Mouse (Mus musculus): ENCODE results near the gene 4931409K22Rik. TPM values are rescaled to one million over a fixed set of nuclear protein-coding genes. Genes with fewer than 3 reads are reported as not detected.
A peak's percentile ranks its signal among the peaks of the same experiment; 100 is the strongest.

The 4931409K22Rik gene
- polyA plus RNA-seq, 1 experiment from 2014 or later = not detected

- no peak for ATAC-seq (ENCODE audit: insufficient read depth, low FRiP score, low TSS enrichment)
- Histone ChIP-seq H3K9me3 (ENCODE audit: control insufficient read depth, low read length) (no peaks in the 10 kb centered on the region), H3K4me2 (ENCODE audit: low read depth) (no peak overlapping the region), H3K27ac (ENCODE audit: low read depth, low read length) (0 out of 2 replicates have a peak overlapping the region, but pooled peaks have one; percentile 34), H3K4me1 (ENCODE audit: control insufficient read depth, insufficient read depth, low read length) (no peaks in the 10 kb centered on the region), H3K9ac (ENCODE audit: low read length) (no peak overlapping the region), H3K27me3 (ENCODE audit: control insufficient read depth, insufficient read depth, low read length) (no peaks in the 10 kb centered on the region), H3K4me3 (ENCODE audit: low read depth, low read length) (no peak overlapping the region), H3K36me3 (ENCODE audit: control insufficient read depth, insufficient read depth, low read length) (no peaks in the 10 kb centered on the region)
- no peak for DNase-seq (ENCODE audit: low spot score)
- WGBS = 42% methylated on average over 11 of the region's 11 CpGs
Measured at GRCm38 (mm10) chr5:24510635-24511034, 46.0 kb downstream of the 4931409K22Rik start.

GRCm38 (mm10) chr5:24508406-24508805 is 48.2 kb downstream of the 4931409K22Rik start:
- no peak overlapping the region for H3K27ac ChIP-seq (ENCODE audit: low read depth, low read length)
- no peaks in the 10 kb centered on the region for H3K27me3 ChIP-seq (ENCODE audit: control insufficient read depth, insufficient read depth, low read length)
- DNase-seq (ENCODE audit: low spot score) = no peak
- WGBS = 94% methylated on average over 7 of the region's 7 CpGs
- H3K9me3 ChIP-seq (ENCODE audit: control insufficient read depth, low read length) = no peaks in the 10 kb centered on the region
- peaks cover 4% of the 10 kb centered on the region; the same call in 1 of the 2 replicates for H3K4me1 ChIP-seq (ENCODE audit: control insufficient read depth, insufficient read depth, low read length)
- H3K4me3 ChIP-seq (ENCODE audit: low read depth, low read length) = no peak overlapping the region
- H3K9ac ChIP-seq (ENCODE audit: low read length) = no peak overlapping the region
- H3K4me2 ChIP-seq (ENCODE audit: low read depth) = no peak overlapping the region
- no peak for ATAC-seq (ENCODE audit: insufficient read depth, low FRiP score, low TSS enrichment)
- H3K36me3 ChIP-seq (ENCODE audit: control insufficient read depth, insufficient read depth, low read length) = no peaks in the 10 kb centered on the region

GRCm38 (mm10) chr5:24505513-24505912 is 51.1 kb downstream of the 4931409K22Rik start:
- Histone ChIP-seq H3K36me3 (ENCODE audit: control insufficient read depth, insufficient read depth, low read length) (peaks cover 3% of the 10 kb centered on the region; the same call in 1 of the 2 replicates), H3K4me2 (ENCODE audit: low read depth) (no peak overlapping the region), H3K27ac (ENCODE audit: low read depth, low read length) (no peak overlapping the region), H3K27me3 (ENCODE audit: control insufficient read depth, insufficient read depth, low read length) (no peaks in the 10 kb centered on the region), H3K9ac (ENCODE audit: low read length) (no peak overlapping the region), H3K9me3 (ENCODE audit: control insufficient read depth, low read length) (no peaks in the 10 kb centered on the region), H3K4me1 (ENCODE audit: control insufficient read depth, insufficient read depth, low read length) (peaks cover 4% of the 10 kb centered on the region; the same call in 1 of the 2 replicates), H3K4me3 (ENCODE audit: low read depth, low read length) (no peak overlapping the region)
- DNase-seq (ENCODE audit: low spot score) (no peak), ATAC-seq (ENCODE audit: insufficient read depth, low FRiP score, low TSS enrichment) (no peak)
- 44% methylated on average over 2 of the region's 2 CpGs for WGBS

- no peaks in the 10 kb centered on the region for H3K27me3 ChIP-seq (ENCODE audit: control insufficient read depth, insufficient read depth, low read length)
- no peak overlapping the region for H3K9ac ChIP-seq (ENCODE audit: low read length)
- WGBS = 78% methylated on average over 4 of the region's 4 CpGs
- no peak overlapping the region for H3K4me3 ChIP-seq (ENCODE audit: low read depth, low read length)
- peaks cover 11% of the 10 kb centered on the region for H3K36me3 ChIP-seq (ENCODE audit: control insufficient read depth, insufficient read depth, low read length)
- H3K4me1 ChIP-seq (ENCODE audit: control insufficient read depth, insufficient read depth, low read length) = peaks cover 10% of the 10 kb centered on the region
- peak; percentile 9 for DNase-seq (ENCODE audit: low spot score)
- H3K9me3 ChIP-seq (ENCODE audit: control insufficient read depth, low read length) = no peaks in the 10 kb centered on the region
- no peak overlapping the region for H3K4me2 ChIP-seq (ENCODE audit: low read depth)
- ATAC-seq (ENCODE audit: insufficient read depth, low FRiP score, low TSS enrichment) = no peak
- no peak overlapping the region for H3K27ac ChIP-seq (ENCODE audit: low read depth, low read length)
Measured at GRCm38 (mm10) chr5:24502786-24503185, 53.8 kb downstream of the 4931409K22Rik start.

GRCm38 (mm10) chr5:24500851-24501250 is 55.8 kb downstream of the 4931409K22Rik start:
- WGBS = 93% methylated on average over 11 of the region's 11 CpGs
- no peak for ATAC-seq (ENCODE audit: insufficient read depth, low FRiP score, low TSS enrichment)

GRCm38 (mm10) chr5:24499113-24499512 is 57.5 kb downstream of the 4931409K22Rik start:
- H3K27me3 ChIP-seq (ENCODE audit: control insufficient read depth, insufficient read depth, low read length) = no peaks in the 10 kb centered on the region
- DNase-seq (ENCODE audit: low spot score) (peak; percentile 49), ATAC-seq (ENCODE audit: insufficient read depth, low FRiP score, low TSS enrichment) (peak; percentile 35; the same call in 1 of the 2 replicates)
- H3K36me3 ChIP-seq (ENCODE audit: control insufficient read depth, insufficient read depth, low read length) = peaks cover 21% of the 10 kb centered on the region
- no peak overlapping the region for H3K9ac ChIP-seq (ENCODE audit: low read length)
- H3K9me3 ChIP-seq (ENCODE audit: control insufficient read depth, low read length) = no peaks in the 10 kb centered on the region
- no peak overlapping the region for H3K4me3 ChIP-seq (ENCODE audit: low read depth, low read length)
- H3K4me1 ChIP-seq (ENCODE audit: control insufficient read depth, insufficient read depth, low read length) = peaks cover 8% of the 10 kb centered on the region; the same call in 1 of the 2 replicates
- H3K4me2 ChIP-seq (ENCODE audit: low read depth) = no peak overlapping the region
- H3K27ac ChIP-seq (ENCODE audit: low read depth, low read length) = no peak overlapping the region
- WGBS = 67% methylated on average over 10 of the region's 10 CpGs

More at GRCm38 (mm10) chr5:24500851-24501250, 55.8 kb downstream of the 4931409K22Rik start:
- Histone ChIP-seq H3K27me3 (ENCODE audit: control insufficient read depth, insufficient read depth, low read length) (no peaks in the 10 kb centered on the region), H3K9ac (ENCODE audit: low read length) (no peak overlapping the region), H3K4me2 (ENCODE audit: low read depth) (no peak overlapping the region), H3K36me3 (ENCODE audit: control insufficient read depth, insufficient read depth, low read length) (peaks cover 16% of the 10 kb centered on the region), H3K27ac (ENCODE audit: low read depth, low read length) (no peak overlapping the region), H3K9me3 (ENCODE audit: control insufficient read depth, low read length) (no peaks in the 10 kb centered on the region), H3K4me3 (ENCODE audit: low read depth, low read length) (no peak overlapping the region), H3K4me1 (ENCODE audit: control insufficient read depth, insufficient read depth, low read length) (peaks cover 12% of the 10 kb centered on the region)
- DNase-seq (ENCODE audit: low spot score) = no peak

GRCm38 (mm10) chr5:24497526-24497925 is 59.1 kb downstream of the 4931409K22Rik start:
- ATAC-seq (ENCODE audit: insufficient read depth, low FRiP score, low TSS enrichment) = no peak
- WGBS = 87% methylated on average over 12 of the region's 12 CpGs
- no peak overlapping the region for H3K4me2 ChIP-seq (ENCODE audit: low read depth)
- no peak overlapping the region for H3K4me3 ChIP-seq (ENCODE audit: low read depth, low read length)
- DNase-seq (ENCODE audit: low spot score) = peak; percentile 8
- peaks cover 26% of the 10 kb centered on the region for H3K36me3 ChIP-seq (ENCODE audit: control insufficient read depth, insufficient read depth, low read length)
- H3K9ac ChIP-seq (ENCODE audit: low read length) = no peak overlapping the region
- H3K27ac ChIP-seq (ENCODE audit: low read depth, low read length) = no peak overlapping the region
- no peaks in the 10 kb centered on the region for H3K9me3 ChIP-seq (ENCODE audit: control insufficient read depth, low read length)
- H3K27me3 ChIP-seq (ENCODE audit: control insufficient read depth, insufficient read depth, low read length) = no peaks in the 10 kb centered on the region
- peaks cover 8% of the 10 kb centered on the region; the same call in 1 of the 2 replicates for H3K4me1 ChIP-seq (ENCODE audit: control insufficient read depth, insufficient read depth, low read length)

- H3K27ac ChIP-seq (ENCODE audit: low read depth, low read length) = no peak overlapping the region
- H3K4me1 ChIP-seq (ENCODE audit: control insufficient read depth, insufficient read depth, low read length) = peaks cover 8% of the 10 kb centered on the region; the same call in 1 of the 2 replicates
- H3K4me2 ChIP-seq (ENCODE audit: low read depth) = no peak overlapping the region
- ATAC-seq (ENCODE audit: insufficient read depth, low FRiP score, low TSS enrichment) (no peak), DNase-seq (ENCODE audit: low spot score) (peak; percentile 28)
- H3K36me3 ChIP-seq (ENCODE audit: control insufficient read depth, insufficient read depth, low read length) = peaks cover 26% of the 10 kb centered on the region
- no peak overlapping the region for H3K9ac ChIP-seq (ENCODE audit: low read length)
- 66% methylated on average over 6 of the region's 6 CpGs for WGBS
- H3K9me3 ChIP-seq (ENCODE audit: control insufficient read depth, low read length) = no peaks in the 10 kb centered on the region
- no peaks in the 10 kb centered on the region for H3K27me3 ChIP-seq (ENCODE audit: control insufficient read depth, insufficient read depth, low read length)
- no peak overlapping the region for H3K4me3 ChIP-seq (ENCODE audit: low read depth, low read length)
Measured at GRCm38 (mm10) chr5:24496756-24497155, 59.9 kb downstream of the 4931409K22Rik start.

GRCm38 (mm10) chr5:24495019-24495418 is 61.6 kb downstream of the 4931409K22Rik start:
- 81% methylated on average over 15 of the region's 15 CpGs for WGBS
- no peak overlapping the region for H3K4me2 ChIP-seq (ENCODE audit: low read depth)
- ATAC-seq (ENCODE audit: insufficient read depth, low FRiP score, low TSS enrichment) (no peak), DNase-seq (ENCODE audit: low spot score) (no peak)
- peaks cover 26% of the 10 kb centered on the region for H3K36me3 ChIP-seq (ENCODE audit: control insufficient read depth, insufficient read depth, low read length)
- peaks cover 8% of the 10 kb centered on the region; the same call in 1 of the 2 replicates for H3K4me1 ChIP-seq (ENCODE audit: control insufficient read depth, insufficient read depth, low read length)
- no peaks in the 10 kb centered on the region for H3K27me3 ChIP-seq (ENCODE audit: control insufficient read depth, insufficient read depth, low read length)
- H3K9ac ChIP-seq (ENCODE audit: low read length) = no peak overlapping the region
- no peak overlapping the region for H3K27ac ChIP-seq (ENCODE audit: low read depth, low read length)
- no peaks in the 10 kb centered on the region for H3K9me3 ChIP-seq (ENCODE audit: control insufficient read depth, low read length)
- H3K4me3 ChIP-seq (ENCODE audit: low read depth, low read length) = no peak overlapping the region
